Mouse (Mus musculus): Measurements from ENCODE around the gene Pcyt1a. TPM values are rescaled to one million over a fixed set of nuclear protein-coding genes. Genes with fewer than 3 reads are reported as not detected.

Pcyt1a gene
- polyA plus RNA-seq, 1 experiment = 46.8 TPM

DNA sequence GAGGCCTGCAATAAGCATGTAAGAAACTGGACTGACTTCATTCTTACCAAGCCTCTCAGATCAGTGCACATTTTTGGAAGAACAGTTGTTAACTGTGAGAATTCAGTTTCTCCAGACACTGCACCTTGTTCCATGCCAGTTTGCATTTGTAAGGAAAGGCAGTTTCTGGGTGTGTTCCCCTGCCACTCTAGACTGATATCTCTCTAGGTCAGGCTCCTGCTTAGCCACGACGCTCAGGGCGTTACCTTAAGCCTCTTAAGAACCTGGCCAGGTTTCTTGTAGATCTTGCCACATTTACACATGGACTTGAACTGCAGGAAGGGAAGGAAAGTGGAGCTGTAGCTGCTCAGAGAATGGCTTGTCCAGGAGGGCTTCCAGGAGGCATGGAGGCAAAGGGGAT is 18.9 kb downstream of the Pcyt1a start:
- H3K27ac ChIP-seq (replicated peaks; ENCODE audit: low read depth, low read length) = no peak overlapping the region
- peaks cover 8% of the 10 kb centered on the region; the same call in 1 of the 2 replicates for H3K4me1 ChIP-seq (ENCODE audit: control insufficient read depth, insufficient read depth, insufficient read length, low read length)
- no peak overlapping the region for H3K4me3 ChIP-seq (ENCODE audit: insufficient read depth, low read depth, low read length)

DNA sequence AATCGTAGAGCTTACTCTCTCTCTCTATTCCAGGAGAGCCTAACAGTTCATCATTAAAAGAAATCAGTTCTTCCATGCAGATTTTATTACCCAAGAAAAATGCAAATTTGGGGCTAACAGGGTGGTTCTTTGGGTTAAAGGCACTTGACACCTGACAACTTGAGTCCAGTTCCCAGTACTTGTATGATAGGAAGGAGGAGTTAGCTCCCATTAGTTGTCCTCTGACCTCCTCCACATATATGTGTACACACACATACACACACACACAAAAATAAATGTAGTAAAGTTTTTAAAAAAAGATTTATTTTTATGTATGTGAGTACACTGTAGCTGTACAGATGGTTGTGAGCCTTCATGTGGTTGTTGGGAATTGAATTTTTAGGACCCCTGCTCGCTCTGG is 19.4 kb downstream of the Pcyt1a start:
- H3K4me1 ChIP-seq (ENCODE audit: control insufficient read depth, insufficient read depth, insufficient read length, low read length) = peaks cover 8% of the 10 kb centered on the region; the same call in 1 of the 2 replicates
- H3K4me3 ChIP-seq (ENCODE audit: insufficient read depth, low read depth, low read length) = no peak overlapping the region
- no peak overlapping the region for H3K27ac ChIP-seq (replicated peaks; ENCODE audit: low read depth, low read length)

DNA sequence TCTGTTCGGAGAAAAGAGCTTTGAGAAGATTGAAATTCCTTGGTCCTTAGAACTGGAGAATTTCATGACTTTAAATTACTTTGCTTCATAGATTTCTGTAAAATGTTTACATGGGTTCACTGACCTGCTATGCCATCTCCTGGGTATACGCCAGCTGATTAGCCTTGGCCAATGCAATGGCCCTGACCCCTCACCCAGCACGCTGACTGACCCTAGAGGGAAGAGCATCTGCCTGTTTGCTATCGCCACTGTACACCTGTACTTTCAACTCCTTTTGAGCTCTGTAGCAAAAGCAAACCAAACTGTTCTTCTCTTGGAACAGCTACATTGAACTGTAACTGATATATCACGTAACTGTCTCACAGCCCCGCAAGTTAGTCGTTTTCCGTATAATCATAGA is 22.4 kb downstream of the Pcyt1a start:
- no peak overlapping the region for H3K4me3 ChIP-seq (ENCODE audit: insufficient read depth, low read depth, low read length)
- H3K4me1 ChIP-seq (ENCODE audit: control insufficient read depth, insufficient read depth, insufficient read length, low read length) = 0 out of 2 replicates have a peak, but pooled peaks cover 2% of the 10 kb centered on the region
- no peak overlapping the region for H3K27ac ChIP-seq (replicated peaks; ENCODE audit: low read depth, low read length)

DNA sequence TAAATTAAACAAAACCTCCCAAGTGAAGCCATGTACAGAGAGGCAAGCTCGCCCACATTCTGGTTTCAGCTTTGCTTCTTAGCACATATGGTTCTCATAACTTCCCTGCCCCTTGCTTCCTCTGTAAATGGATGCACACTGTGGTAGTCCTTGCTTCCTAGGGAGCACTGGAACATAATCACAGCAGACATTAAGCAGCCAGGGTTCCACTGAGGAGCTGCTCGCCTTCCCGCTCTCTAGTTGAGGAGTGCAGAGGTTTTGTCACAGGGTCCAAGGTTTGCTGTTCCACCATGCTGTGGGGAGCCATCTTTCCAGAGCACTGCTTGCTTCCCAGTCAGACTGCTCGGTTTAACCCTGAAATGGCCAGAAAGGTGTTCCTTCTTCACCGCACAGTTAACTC is 23.9 kb downstream of the Pcyt1a start:
- H3K4me1 ChIP-seq (ENCODE audit: control insufficient read depth, insufficient read depth, insufficient read length, low read length) = 0 out of 2 replicates have a peak, but pooled peaks cover 2% of the 10 kb centered on the region
- no peak overlapping the region for H3K4me3 ChIP-seq (ENCODE audit: insufficient read depth, low read depth, low read length)
- no peak overlapping the region for H3K27ac ChIP-seq (replicated peaks; ENCODE audit: low read depth, low read length)

DNA sequence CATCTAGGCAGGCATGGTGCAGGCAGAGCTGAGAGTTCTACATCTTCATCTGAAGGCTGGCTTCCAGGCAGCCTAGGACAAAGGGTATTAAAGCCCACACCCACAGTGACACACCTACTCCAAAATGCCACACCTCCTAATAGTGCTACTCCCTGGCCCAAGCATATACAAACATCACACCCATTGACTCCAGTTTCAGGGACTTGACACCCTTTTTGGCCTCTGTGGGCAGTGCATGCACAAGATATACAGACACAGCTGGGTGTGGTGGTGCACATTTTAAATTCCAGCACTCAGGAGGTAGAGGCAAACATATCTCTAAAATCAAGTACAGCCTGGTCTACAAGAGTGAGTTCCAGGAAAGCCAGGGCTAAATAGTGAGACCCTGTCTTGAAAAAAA is 25.4 kb downstream of the Pcyt1a start:
- Histone ChIP-seq H3K4me3 (ENCODE audit: insufficient read depth, low read depth, low read length) (no peak overlapping the region), H3K4me1 (ENCODE audit: control insufficient read depth, insufficient read depth, insufficient read length, low read length) (no peaks in the 10 kb centered on the region), H3K27ac (replicated peaks; ENCODE audit: low read depth, low read length) (no peak overlapping the region)

DNA sequence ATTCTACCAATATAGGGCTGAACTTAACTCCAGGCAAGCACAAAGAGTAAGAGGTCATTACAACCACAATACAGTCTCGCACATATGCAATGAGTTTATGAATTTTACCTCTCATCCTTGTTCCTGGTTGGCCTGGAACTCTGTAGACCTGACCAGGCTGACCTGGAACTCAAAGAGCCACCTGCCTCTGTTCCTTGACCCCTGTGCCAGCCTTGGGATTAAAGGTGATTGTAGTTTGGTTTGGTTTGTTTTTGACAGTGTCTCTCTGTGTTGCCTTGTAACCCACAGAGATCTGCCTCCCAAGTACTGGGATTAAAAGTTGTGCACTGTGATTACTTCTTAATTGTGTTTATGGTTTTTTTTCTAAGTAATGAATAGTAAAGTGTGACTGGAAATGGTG is 26.0 kb downstream of the Pcyt1a start:
- Histone ChIP-seq H3K27ac (replicated peaks; ENCODE audit: low read depth, low read length) (no peak overlapping the region), H3K4me1 (ENCODE audit: control insufficient read depth, insufficient read depth, insufficient read length, low read length) (no peaks in the 10 kb centered on the region)

DNA sequence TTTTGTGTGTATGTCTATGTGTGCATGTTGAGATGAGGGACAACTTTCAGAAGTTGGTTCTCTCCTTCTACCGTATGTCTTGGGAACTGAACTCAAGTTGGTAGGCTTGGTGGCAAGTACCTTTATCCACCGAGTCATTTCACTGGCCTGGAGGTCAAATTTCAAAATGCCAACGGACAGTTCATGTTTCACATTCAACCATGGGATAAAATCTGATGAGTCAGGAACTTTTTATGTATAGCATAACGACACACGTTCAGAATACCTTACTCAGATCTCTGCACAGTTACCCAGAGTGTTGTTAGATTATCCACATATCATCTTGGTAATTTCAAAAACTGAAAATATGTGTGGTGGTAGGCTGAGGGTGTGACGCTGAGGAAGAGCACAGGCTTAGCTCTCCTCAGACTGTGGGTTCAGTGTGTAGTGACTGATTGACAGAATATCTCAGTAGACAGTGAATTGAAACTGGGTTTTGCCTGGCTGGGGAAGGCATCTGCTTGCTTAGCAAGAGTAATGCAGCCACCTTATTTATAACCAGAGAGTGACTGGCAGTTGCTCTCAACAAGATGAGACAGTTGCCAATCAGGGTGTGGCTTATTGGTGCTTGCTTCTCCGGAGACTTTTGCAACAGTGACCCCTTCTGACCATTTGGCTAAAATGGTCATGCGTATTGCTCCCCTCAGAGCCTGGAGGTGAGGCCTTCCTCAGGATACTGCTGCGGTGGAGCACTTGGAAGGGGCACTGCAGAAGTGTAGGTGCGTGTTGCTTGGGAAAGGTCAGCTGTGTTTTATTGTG is 27.1 kb downstream of the Pcyt1a start:
- H3K4me1 ChIP-seq (ENCODE audit: control insufficient read depth, insufficient read depth, insufficient read length, low read length) = no peaks in the 10 kb centered on the region
- no peak overlapping the region for H3K27ac ChIP-seq (replicated peaks; ENCODE audit: low read depth, low read length)
- H3K4me3 ChIP-seq (ENCODE audit: insufficient read depth, low read depth, low read length) = no peak overlapping the region

More for the DNA sequence above, 26.0 kb downstream of the Pcyt1a start:
- H3K4me3 ChIP-seq (ENCODE audit: insufficient read depth, low read depth, low read length) = no peak overlapping the region

DNA sequence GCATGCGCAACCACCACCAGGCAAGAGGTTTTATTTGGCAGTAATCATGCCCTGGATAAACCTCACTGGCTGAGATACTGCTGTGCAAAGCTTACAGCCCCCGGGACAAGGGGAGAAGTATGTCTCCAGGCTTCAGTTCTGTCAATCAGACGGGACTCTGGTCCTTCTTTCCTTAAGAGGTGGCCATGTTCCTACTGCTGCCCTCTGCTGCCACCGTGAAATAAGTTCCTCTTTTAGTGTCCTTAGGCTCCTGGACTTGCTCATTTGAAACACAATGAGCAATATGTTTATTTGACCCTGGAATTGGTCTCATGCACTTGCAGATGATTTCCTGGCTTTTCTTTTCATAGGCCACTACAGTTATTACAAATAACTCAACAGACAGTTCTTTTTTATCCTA is 29.8 kb downstream of the Pcyt1a start:
- Histone ChIP-seq H3K4me3 (ENCODE audit: insufficient read depth, low read depth, low read length) (no peak overlapping the region), H3K27ac (replicated peaks; ENCODE audit: low read depth, low read length) (no peak overlapping the region), H3K4me1 (ENCODE audit: control insufficient read depth, insufficient read depth, insufficient read length, low read length) (no peaks in the 10 kb centered on the region)

DNA sequence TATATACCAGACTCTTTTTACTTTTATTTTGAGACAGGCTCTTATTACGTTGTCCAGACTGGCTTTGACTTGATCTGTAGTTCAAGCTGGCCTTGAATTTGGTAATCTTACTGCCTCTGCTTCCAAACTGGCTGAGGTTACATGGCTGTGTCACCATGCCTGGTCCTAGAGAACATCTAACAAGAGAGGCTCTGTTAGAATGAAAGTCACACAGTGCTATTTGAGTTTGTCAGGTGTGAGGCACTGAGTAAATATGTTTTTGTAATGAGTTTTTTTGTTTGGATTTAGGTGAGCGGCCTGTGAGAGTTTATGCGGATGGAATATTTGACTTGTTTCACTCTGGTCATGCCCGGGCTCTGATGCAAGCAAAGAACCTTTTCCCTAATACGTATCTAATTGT is 31.0 kb downstream of the Pcyt1a start:
- H3K27ac ChIP-seq (replicated peaks; ENCODE audit: low read depth, low read length) = no peak overlapping the region
- H3K4me3 ChIP-seq (ENCODE audit: insufficient read depth, low read depth, low read length) = no peak overlapping the region
- no peaks in the 10 kb centered on the region for H3K4me1 ChIP-seq (ENCODE audit: control insufficient read depth, insufficient read depth, insufficient read length, low read length)

DNA sequence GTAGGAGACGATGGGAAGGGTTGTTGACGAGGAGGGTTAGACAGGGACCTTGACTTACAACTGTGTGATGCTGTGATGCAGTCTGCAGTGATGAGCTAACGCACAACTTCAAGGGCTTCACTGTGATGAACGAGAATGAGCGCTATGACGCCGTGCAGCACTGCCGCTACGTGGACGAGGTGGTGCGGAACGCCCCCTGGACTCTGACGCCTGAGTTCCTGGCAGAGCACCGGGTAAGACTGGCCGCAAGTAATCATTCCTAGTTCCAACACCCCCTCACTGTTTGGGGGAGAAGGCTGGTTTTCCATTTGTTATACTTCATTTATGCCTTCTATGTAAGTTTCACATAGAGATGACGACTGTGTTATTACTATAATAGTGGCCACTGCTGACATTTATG is 32.2 kb downstream of the Pcyt1a start:
- no peak overlapping the region for H3K27ac ChIP-seq (replicated peaks; ENCODE audit: low read depth, low read length)
- H3K4me1 ChIP-seq (ENCODE audit: control insufficient read depth, insufficient read depth, insufficient read length, low read length) = no peaks in the 10 kb centered on the region
- H3K4me3 ChIP-seq (ENCODE audit: insufficient read depth, low read depth, low read length) = no peak overlapping the region

DNA sequence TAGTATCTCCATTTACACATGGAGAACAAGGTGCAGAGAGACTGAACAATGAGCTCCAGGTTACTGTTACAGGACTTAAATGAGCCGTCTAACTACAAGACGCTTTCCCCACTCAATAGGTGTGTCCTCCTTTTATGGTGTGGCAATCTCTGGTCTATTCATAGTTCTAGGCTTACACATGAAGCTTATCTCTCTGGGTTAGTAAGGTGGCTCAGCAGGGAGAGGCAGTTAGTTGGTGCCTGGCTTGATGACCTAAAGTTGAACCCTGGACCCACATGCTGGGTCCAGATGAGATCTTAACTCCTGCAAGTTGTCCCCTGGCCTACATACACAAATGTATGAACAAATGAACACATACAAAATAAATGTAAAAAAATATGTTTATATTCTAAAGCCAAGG is 32.7 kb downstream of the Pcyt1a start:
- no peaks in the 10 kb centered on the region for H3K4me1 ChIP-seq (ENCODE audit: control insufficient read depth, insufficient read depth, insufficient read length, low read length)
- no peak overlapping the region for H3K27ac ChIP-seq (replicated peaks; ENCODE audit: low read depth, low read length)
- H3K4me3 ChIP-seq (ENCODE audit: insufficient read depth, low read depth, low read length) = no peak overlapping the region

DNA sequence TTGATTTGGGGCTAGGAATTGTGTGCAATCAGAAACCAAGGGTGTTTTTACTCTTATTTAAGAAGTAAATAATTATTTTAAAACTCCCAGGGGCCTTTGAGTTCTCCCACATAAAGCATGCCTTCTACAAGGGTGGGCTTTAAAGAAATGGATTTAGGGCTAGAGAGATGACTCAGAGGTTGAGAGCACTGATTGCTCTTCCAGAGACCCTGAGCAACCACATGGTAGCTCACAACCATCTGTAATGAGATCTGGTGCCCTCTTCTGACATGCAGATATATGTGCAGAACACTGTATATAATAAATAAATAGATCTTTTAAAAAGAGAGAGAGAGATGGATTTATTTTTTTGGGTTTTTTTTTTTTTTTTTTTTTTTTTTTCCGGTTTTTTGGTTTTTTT is 34.2 kb downstream of the Pcyt1a start:
- Histone ChIP-seq H3K27ac (replicated peaks; ENCODE audit: low read depth, low read length) (no peak overlapping the region), H3K4me1 (ENCODE audit: control insufficient read depth, insufficient read depth, insufficient read length, low read length) (no peaks in the 10 kb centered on the region), H3K4me3 (ENCODE audit: insufficient read depth, low read depth, low read length) (no peak overlapping the region)

DNA sequence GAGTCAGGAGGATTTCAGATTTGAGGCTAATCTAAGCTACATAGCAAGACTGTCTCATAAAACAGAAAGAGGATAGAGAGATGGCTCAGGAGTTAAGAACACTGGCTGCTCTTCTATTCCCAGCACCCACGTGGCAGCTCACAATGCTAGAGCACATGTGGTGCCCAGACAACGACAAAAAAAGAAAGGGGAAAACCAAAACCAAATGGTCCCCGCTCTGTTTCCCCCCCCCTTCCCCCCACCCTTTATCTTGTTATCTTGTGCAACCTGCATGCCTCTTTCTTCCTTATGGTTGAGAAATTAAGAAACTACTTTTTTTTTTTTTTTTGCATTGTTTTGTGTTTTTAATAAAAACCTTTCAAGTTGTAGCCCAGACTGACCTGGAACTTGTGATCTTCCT is 37.8 kb downstream of the Pcyt1a start:
- H3K4me3 ChIP-seq (ENCODE audit: insufficient read depth, low read depth, low read length) = no peak overlapping the region
- no peaks in the 10 kb centered on the region for H3K4me1 ChIP-seq (ENCODE audit: control insufficient read depth, insufficient read depth, insufficient read length, low read length)
- no peak overlapping the region for H3K27ac ChIP-seq (replicated peaks; ENCODE audit: low read depth, low read length)

DNA sequence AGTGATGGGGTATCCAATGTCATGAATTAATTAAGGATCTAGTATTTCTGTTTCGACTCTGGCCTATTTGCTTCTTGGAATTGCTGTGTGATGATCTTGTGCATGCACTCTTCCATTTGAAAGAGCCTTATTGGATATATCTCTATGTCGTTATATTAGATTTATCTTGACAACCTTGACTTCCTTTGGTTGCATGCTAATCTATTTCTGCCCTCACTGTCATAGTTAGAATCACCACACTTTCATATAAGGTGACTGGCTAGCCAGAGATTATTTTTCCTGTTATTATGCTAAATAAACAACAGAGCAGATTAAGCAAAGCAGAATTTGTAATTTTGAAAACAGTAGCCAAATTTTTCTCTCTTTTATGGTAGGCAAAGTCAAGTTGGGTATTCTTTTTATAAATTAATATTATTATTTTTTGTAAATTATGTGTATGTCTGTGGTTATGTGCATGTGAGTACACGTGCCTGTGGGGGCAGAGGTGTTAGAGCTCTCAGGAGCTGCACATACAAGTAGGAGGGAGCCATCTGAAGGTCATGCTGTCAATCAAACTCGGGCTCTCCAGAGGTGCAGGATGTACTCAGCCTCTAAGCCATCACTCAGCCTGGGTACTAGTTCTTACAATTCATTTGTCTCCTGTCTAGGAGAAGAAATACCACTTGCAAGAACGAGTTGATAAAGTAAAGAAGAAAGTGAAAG is 38.8 kb downstream of the Pcyt1a start:
- Histone ChIP-seq H3K4me1 (ENCODE audit: control insufficient read depth, insufficient read depth, insufficient read length, low read length) (no peaks in the 10 kb centered on the region), H3K27ac (replicated peaks; ENCODE audit: low read depth, low read length) (no peak overlapping the region), H3K4me3 (ENCODE audit: insufficient read depth, low read depth, low read length) (no peak overlapping the region)

DNA sequence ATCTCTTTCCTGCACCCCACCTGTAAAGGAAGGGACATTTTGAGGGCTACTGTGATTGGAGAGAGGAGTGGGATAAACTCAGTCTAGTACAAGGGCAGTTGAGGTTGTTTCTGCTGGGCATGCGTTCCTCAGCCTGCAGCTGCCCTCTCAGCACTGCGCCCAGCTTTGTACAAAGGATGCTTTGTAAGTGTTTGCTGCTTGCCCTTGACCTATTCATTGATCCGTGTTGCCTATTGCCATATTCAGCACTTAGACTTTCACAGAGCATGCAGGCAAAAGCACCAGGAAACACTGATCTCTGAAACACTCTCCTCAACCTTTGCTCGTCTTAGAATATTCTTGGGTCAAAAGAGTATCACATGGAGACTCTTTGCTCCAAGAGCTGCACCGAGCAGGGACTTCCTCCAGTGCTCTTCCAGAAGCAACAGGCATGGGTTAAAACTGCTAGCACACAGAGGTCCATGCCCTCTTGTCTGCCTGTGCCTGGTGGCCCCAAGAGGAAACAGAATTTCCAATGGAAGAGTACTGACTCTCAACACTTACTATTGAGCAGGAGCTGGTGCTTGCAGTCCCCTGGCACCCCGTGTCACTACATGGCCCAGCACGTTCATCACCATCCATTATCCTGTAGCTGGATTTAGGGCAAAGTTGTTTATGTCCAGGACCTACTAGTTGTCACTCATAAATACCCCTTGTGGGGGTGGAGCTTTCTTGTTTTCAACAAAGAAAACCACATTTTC is 41.7 kb downstream of the Pcyt1a start:
- Histone ChIP-seq H3K27ac (replicated peaks; ENCODE audit: low read depth, low read length) (no peak overlapping the region), H3K4me1 (ENCODE audit: control insufficient read depth, insufficient read depth, insufficient read length, low read length) (no peaks in the 10 kb centered on the region), H3K4me3 (ENCODE audit: insufficient read depth, low read depth, low read length) (no peak overlapping the region)

Measured in brown adipose tissue, adult 24 weeks (tissue).